Mouse (Mus musculus) kidney, adult 8-10 months (tissue): Measurements from ENCODE around the gene 1700123O20Rik.

Source experiments
- DNase-seq, 2 experiments: peaks; one replicate each; pipeline ENCODE4 v3.0.0; 2022

Gene 1700123O20Rik

DNA sequence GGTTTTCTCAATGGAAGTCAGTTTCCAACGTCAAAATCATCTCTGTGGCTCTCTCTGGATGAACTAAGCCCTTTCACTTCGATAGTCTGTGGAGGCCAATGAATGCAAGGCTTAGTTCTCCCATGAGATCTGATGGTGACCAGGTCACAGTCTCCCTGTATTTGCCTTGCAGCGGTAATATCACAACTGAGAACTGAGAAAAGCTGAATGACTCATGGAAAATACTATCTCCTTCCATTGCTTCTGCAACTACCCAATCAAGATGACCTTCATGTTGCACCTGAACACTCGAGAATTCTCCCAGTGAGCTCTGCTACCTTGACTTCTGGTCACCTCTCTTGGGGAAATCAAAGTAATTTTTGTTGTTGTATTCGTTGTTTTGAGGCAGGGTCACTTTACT lies 41.5 kb downstream of the 1700123O20Rik start:
- DNase-seq = no peak

DNA sequence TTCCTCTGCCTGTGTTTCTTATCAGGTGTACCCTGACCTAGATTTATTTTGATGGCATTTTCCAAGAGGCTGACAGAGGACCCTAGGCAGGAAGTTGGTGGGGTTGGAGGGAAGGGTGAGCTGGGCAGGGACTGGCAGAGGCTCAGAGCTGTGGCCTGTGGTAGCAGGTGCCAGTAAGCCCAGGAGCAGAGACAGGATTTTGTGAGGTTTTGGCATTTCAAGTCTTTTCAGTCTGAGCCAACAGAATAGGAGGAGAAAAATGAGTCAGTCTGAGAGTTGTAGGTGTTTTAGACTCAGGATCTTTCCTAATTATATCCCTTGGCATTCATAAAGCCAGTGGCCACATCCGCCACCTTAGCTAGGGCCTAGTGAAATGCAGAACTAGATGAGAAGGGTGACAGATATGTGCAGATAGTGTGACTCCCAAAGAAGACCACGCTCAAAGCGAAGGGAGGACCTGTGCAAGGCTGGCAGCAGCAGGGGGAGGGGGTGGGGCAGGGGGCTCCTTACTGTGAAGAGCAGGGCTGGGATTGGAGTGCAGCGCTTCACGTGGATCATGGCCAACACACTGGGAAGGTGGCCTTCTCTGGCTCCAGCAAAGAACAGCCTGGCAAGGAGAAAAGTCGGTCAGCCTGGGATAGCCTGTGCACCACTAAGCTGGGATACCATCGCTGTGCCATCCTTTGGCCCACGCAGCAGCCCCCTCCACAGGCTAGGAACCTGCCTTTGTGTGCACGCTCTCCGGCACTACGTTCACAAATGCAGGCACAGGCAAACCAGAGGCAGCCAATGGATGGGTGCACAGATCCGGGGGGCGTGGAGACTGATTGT lies 43.0 kb downstream of the 1700123O20Rik start:
- DNase-seq = no peak

DNA sequence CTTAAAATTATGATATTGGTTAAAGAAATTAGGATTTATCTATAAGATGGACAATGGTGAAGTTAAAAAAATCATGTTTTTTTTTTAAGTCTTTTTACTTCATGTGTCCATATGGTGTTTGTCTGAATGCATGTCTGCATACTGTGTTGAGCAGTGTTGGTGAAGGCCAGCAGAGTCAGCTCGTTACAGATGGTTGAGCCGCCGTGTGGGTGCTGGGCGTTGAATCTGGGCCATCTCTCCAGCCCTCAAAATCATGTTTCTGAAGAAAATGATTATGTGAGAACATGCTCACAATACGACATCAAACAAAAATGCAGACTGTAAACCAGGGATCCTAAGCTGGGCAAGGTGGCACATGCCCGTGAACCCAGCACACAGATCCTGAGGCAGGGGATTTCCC lies 44.3 kb downstream of the 1700123O20Rik start:
- no peak for DNase-seq

DNA sequence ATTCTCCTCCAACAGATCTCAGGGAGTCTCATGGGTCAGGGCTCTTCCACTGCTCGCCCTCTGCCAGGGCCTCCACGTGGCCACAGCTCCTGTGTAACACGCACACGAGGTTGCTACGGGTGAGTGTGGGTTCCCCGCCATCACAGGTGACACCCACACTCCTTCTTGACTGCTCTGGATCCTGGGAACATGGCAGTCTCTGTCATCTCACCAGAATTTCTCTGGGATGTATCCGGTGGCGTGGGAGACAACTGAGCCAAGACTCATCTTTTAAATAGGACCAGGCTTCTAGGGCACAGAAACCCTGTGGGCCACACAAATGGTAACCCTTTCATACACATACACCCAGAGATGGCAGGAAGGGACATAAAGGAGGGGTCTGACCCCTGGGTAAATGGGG lies 46.2 kb downstream of the 1700123O20Rik start:
- DNase-seq = no peak

DNA sequence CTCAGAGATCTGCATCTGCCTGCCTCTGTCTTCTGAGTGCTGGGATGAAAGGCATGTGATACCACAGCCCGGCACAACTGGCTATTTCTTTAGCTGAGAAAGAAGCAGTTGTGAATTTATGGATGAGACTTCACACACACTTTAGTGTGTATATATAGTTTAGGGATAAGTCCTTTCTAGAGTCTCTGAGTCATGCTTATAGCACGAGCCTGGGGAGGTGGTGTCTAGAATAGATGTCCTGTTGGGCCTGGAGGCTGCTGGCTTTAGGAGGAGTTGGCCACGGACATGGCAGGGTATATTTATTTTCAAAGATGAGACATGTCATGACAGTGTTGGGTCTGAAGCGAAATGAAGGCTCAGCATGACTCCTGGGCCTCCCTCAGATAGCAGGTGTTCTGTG lies 48.0 kb downstream of the 1700123O20Rik start:
- DNase-seq = no peak

DNA sequence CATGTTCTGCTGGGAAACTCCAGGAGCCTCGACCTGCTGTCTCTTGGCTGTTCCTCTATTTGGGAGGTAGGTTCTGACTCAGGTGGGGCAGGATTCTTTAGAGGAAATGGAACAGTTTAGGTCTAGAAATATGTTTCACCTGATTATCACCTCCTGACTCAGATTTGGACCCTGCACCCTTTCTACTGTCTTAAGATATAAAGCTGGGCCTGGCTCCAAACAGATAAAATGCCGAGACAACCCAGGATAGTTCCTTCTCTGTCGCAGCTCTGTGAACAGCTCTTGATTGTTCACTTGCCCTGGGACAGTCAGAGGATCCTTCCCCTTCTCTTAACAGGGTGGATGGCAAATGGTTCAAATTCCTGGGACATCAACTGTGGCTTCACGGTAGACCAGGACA lies 49.2 kb downstream of the 1700123O20Rik start:
- no peak for DNase-seq

DNA sequence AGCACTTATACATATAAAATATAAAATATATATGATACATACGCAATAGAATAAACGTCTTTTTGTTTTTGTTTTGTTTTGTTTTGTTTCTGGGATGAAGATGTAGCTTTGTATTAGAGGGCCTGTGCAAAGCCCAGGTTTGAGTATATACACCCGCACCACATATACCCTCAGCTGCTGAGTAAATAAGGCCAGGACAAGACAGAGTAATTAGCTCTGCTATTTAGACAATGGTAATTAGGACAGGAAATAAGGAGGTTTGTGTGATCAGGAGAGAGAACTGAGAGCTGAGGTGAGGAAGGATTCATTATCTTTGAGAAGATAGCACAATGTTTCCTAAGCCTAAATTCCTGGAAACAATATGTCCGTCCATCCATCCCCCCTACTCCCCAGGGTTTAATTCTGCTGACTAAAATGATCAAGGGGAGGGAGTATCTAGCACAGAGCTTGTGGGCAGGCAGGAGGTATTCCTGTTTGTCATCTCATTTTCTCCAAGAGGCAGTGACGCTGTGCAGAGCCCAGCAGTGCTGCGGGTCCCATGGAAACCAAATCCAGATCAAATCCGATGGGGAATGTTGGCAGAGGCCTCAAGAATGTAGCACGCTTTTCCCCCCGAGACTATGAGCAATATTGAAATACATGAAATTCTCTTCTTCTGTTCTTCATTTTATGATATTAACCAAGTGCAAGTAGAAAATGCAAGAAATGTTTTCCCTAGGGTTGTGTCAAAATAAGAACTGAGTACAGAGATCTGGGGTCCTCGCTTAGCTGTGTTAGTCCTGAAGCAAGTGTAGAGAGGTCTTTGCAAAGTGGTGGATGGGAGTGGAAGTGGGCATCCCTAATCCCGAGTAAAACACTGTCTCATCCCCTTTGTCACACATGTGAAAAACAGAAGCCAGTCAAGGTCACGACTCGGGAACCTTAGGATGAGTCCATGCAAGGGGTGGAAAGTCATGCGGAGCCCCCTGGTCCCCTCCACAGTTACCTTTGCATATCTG lies 50.8 kb downstream of the 1700123O20Rik start:
- no peak for DNase-seq

DNA sequence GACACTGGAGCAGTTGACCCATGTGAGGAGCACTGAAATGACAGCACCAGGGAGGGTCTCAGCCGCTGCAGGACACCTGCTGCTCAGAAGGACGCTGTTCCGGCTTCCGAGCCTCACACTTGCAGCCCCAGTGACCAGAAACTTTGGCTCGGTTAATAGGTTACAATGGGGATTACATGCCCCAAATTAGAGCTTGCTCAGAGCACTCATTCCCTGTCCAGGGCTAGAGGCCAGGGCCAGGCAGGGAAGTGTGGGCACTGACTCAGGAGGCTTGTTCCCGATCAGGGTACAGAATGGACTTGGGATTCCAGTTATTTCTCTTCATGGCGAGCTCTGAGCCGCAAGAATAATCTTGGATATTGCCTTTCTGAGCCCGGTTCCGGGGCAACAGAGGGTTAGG lies 51.6 kb downstream of the 1700123O20Rik start:
- DNase-seq = peak in 1 of 2 experiments; percentile 43
